Mouse (Mus musculus) left cerebral cortex, postnatal 10 days (tissue): ENCODE measurements at regions not wholly inside any gene's neighbourhood (a gene's known extent, or its start where the extent isn't known, plus 50 kb on each side); places are given as distances from the start of the nearest gene placed in this dataset.
"Not testable (repeated sequence)": the region's sequence is repeated elsewhere in the genome, so short reads cannot be mapped to it uniquely, and the experiment has no call there.

ENCODE experiments used
- DNase-seq, 2 experiments: peaks; one replicate each; pipeline ENCODE4 v3.0.0; 2021 to 2022; ENCODE audit warnings: low spot score in 2 of 2, mixed read lengths in 1 of 2; ENCODE audit errors: extremely low spot score in 1 of 2
- intact Hi-C: fragments of 180-260 bp; cut with DNase I; formaldehyde crosslinking; loops from one replicate; pipeline ENCODE4 v1.15.1; 2025

DNA sequence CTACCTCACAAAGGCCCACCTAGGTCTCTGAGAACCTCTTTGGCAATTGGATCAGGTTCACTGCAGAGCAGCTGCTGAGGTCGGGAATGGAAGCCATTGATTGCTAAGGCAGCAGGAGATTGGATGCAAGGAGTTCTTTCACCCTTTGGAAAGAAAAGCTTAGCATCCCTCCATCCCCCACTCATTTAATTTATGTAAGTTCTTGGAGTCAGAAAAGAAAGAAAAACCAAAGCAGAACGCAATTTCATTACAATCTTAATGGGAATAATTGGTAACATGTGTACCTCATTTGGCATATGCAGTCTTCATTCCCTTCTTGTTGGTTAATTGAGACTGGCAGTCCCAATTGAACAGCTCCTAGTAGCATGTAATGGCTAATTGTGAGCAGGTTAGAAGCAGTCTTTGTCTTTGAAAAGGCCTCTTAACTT, 96.4 kb downstream of the Dusp6 start:
- DNase-seq, result no peak
- intact Hi-C loops, result no loop called here

DNA sequence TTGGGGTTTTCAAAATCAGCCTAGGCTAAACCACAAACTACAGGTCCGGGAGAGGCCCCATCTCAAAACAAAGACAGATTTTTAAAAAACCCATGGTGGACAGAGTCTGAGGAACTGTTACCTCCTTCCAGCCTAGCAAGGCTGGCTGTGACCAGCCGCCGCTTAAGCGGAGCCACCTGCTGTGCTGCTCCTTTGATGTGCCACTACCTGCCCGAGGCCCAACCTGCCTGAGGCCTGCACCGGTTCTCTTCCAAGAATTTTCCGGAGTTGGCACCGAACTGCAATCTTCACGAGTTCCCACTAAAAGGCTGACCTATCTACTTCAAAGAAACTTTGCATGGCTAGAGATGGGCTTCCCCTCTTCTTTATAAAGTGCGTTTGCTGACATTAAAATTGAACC, 97.6 kb downstream of the Dusp6 start:
- DNase-seq, intact Hi-C loops: not testable (repeated sequence)

DNA sequence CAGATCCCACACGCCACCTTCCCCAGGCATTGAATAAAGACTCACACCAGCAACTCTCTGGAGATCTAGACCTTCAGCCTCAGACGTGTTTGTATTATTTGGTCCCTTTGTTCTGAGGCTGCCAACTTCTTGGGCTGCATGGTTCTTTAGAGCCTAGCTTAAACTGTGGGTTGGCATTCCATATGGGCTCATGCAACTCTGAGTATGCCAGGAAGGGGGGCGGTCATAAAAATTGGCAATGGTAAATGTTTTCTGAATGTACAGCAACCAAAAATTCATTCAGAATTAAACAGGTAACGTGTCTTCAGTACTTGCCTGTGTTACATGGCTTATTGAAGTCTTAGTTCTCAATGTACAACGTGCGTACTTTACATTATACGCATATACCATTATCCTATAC, 103.1 kb downstream of the Dusp6 start:
- no peak for DNase-seq
- intact Hi-C loops, result loop anchor here (5.0 kb wide), 1 partner anchor 104 kb away; the partner anchor contains the start of gene Dusp6

DNA sequence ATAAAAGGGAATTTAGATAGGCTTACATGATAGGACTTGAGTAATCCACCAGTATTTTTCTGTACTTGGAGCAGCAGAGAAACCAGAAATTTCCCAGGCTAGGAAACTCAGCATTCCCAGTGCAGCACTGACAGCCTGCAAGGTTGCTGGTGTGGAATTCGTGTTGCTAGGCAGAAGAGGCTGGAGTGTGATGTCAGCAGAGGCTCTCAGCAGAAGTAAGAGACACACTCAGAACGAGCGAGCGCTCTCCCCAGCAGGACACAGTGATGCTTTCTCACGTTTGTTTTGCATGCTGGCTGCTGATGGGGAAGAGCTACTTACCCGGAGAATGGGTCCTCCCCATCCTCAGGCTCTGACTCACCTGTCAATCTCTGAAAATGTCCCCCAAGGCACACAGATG, 104.7 kb downstream of the Dusp6 start:
- intact Hi-C loops, result loop anchor here (5.0 kb wide), 1 partner anchor 105 kb away; the partner anchor contains the start of gene Dusp6
- DNase-seq, result peak; percentile 27 to 56

DNA sequence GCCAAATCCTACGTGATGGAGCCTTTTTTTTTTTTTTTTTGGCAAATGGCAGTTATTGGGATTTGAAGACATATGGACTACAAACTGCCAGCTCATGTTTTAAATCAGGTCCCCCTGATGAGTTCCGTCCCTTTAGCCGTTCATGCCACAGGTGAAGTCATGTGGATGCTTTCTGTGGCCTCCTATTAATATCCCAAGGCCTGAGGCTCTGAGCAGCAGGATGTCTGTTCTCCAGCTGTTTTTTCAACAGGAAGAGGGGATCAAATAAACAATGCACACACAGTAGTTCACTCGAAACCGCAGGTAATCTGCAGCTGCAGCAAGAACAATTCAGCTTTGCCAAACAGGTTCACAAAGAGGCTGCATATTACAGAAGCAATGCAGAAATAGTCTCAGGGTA, 112.1 kb downstream of the Dusp6 start:
- intact Hi-C loops, result no loop called here
- DNase-seq, result no peak

DNA sequence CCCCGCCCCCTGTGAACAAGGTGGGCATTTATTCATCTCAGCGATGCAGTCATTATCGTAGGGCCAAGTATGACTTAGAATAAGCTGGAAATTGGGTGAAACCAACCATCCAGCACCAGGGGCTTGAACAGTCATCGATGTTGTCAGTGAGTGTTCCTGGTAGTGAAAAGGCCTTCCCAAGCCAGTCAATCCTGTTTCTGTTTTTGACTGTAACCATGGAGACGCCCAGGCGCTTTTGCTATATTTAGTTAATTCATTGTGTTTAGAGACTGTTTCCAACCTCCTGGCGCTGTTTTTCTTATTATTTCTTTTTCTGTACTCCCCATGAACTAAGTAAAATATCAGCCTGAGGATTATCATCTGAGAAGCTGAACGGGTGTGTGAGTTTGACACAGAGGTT, 113.4 kb downstream of the Dusp6 start:
- intact Hi-C loops, result no loop called here
- DNase-seq, result peak in 1 of 2 experiments; percentile 57

DNA sequence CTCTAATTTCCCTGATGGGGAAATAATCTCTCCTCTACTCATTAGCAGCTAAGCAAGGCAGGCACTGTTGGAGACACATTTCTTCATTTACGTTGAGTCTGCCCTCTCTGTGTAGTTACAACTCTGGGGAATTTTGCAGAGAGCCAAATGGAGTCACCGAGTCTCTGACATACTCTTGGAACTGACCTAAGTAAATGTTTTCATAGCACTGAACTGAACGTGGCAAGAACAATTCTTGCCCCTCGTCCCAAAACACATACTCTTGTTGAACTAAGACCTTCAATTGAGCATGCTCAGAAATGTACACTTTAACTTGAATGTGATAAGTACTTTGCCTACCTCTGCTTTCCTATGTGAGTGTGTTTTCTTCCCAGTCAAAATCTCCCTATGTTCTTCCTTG, 114.5 kb downstream of the Dusp6 start:
- DNase-seq, result no peak
- intact Hi-C loops, result no loop called here

DNA sequence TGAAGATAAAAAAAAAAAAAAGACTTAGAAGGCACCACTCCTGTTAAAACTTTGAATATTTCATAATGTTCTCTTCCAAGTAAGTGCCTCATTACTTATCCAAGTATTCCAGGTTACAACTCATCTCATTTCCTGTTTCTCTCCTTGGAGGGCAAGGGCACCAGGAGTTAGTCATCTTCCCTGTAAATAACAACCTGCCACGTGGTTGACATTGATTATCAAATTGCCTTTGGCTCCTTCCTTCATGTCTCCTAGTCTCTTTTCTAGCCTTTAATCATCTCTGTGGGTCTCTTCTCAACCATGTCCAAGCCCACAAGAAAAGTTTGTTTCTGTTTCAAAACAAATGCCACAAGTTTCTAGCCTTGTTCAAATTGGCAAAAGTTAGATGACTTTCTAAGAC, 116.1 kb downstream of the Dusp6 start:
- intact Hi-C loops, result no loop called here
- DNase-seq, result no peak

DNA sequence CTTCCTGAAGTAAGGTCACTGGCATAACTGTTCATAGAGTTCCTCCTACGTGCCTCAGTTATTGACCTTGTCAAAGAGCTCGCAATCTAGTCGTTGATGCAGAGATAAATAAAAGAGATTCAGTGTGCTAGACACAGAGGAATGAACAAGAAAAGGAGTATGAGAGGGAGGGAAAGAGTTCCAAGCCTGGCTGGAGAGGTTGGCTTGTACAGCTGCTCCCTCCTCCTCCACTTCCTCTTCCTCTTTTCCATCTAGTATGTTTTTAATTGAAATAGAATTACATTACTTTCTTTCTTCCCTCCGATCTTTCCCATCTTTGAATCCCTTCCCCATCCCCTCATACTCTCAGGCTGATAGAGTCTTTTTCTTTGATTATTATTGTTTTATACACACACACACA, 117.1 kb downstream of the Dusp6 start:
- DNase-seq, result no peak
- intact Hi-C loops, result no loop called here

DNA sequence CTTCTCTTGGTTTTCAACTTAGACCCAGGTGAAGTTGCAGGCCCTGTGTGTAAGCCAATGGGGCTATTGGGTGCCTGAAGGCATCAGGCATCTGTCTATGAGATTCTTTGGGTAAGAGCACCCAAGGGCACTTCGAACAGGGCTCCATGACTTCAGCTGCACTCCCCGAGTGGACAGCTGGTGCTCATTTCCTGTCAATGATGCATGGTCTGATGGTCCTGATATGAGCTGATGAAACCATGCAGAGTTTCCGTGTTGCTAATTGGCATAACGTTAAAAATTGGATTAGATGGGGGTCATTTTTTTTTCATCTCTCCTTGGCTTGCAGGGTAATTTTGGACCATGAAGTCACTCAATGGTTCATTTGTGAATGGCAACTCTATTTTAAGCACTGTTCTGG, 120.0 kb downstream of the Dusp6 start:
- DNase-seq, result no peak
- intact Hi-C loops, result no loop called here

DNA sequence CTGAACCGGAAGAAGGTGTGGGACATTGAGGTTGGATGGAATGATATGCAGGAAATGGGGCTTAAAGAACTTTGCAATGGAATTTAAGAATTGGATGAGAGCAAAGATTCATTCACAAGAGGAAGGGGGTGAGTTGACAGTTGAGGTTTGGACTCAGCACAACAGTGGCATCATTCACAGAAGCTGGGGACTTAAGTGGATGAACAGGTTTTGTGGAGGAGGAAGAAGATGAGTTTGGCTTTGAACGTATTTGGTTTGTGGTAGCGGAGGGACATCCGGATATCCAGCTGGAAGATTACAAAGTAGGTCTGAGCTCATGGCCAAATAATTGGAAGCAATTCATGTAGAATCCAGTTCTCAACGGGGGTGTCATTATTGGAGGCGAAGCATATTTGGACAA, 121.3 kb downstream of the Dusp6 start:
- no peak for DNase-seq
- intact Hi-C loops, result no loop called here

DNA sequence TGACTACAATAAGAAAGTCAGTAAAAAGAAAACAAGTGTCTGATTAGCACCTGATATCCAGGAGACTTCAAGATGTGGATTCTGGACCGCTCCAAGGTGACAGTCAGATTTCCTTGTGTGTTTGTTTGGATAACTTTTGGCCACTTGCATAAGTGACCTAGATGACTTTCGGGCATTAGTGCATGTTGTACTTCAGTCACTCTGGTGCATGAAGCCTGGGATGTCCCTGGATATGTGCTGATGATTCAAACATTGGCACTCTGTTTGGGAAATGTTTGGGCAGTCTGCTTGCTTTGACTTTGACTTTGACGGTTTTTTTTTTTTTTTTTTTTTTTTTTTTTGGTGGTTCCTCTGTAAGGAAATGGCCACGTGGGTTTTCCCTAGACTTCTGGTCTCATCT, 121.8 kb downstream of the Dusp6 start:
- DNase-seq, result no peak
- intact Hi-C loops, result no loop called here

DNA sequence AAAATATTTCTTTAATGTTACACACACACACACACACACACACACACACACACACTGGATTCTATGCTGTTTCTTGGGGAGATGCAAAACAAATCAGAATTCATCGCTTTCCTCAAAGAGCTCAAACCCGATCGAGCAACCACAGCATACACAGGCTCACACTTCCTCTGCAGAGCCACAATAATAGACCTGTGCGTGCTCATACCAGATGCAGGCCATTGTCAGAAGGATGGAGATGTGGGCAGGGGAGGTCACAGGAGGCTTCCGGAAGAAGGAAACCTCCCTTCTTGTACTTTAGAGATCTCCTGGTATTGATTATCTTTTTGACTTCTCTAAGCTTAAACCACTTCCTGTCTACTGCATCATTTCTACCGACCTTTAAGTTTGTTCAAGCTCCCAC, 122.8 kb downstream of the Dusp6 start:
- intact Hi-C loops, result no loop called here
- no peak for DNase-seq

DNA sequence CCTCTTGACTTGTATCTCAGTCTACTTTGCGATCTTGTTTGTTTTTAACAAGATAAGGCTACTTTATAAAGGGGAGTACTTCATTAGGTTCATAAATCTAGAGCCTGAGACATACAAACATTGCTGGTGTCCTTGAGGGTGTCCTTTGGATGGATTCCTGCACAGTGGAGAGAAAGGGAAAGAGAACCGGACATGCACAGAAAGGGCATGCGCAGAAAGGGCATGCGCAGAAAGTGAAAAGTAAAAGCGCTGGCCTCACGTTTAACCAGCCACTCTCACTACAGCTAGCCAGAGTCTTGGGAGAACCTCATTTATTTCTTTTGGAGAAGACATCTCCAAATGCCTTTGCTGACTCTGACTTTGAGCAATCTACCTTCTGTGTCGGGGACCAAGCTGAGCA, 125.5 kb downstream of the Dusp6 start:
- no peak for DNase-seq
- intact Hi-C loops, result no loop called here

DNA sequence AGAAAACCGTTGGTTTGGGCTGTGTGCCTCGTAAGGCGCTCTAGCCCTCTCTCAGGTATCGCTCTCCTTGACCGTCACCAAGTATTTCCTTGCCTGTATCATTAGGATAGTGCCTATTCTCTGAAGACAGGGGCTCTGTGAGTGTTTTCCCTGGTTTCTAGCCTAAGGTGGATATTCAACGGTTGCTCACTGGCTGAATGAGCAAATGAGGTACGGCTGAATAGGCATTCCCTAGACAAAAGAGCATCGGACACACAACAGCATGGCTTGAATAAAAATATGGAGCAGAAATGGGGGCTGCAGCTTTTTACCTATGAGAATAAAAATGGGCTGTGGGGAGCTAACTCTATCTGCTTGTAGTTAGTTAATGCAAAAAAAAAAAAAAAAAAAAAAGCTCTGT, 126.0 kb downstream of the Dusp6 start:
- intact Hi-C loops, result no loop called here
- no peak for DNase-seq

DNA sequence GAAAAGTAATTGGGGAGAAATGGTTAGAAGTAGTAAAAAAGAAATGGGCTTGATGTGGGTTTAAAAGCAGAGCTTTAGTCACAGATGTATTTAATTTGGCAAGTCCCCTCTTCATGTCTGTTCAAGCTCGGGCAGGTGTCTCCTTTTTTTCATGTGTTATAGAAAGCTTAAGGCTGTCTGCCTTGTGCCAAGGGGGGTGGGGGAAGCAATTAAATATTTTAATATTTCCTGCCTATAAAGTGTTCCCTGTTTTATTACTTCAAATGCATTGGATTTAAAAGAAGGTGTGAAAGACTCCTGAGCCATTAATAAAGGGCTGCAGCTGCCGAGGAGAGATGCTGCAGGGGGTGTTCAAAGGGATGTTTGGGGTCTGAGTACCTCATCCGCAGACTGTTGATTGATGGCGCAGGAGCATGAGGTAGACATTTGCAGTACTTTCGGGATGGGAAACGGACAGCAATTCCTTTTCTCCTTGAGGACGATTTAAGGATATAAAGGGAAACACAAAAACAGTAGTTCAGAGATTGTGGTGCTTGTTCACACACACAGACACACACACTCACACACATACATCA, 127.7 kb downstream of the Dusp6 start:
- DNase-seq, result no peak
- intact Hi-C loops, result no loop called here

DNA sequence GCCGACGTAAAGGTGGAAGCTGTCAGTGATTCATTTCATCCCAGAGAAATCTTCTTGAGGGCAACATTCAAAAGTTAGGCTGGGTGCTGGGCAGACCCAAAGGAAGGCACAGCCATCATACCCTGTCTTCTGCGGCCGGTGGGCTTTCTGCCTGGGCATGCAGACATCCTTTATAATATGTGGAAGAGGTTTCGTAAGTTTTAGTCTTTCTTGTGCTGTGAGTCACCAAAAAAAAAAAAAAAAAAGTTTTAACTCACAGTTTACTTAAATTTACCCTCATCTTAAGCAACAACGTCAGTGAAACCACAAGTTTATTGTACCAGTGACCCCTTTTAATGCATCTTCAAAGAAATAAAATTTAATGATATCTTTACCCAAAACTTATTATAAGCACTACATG, 128.7 kb downstream of the Dusp6 start:
- intact Hi-C loops, result no loop called here
- DNase-seq, result no peak

DNA sequence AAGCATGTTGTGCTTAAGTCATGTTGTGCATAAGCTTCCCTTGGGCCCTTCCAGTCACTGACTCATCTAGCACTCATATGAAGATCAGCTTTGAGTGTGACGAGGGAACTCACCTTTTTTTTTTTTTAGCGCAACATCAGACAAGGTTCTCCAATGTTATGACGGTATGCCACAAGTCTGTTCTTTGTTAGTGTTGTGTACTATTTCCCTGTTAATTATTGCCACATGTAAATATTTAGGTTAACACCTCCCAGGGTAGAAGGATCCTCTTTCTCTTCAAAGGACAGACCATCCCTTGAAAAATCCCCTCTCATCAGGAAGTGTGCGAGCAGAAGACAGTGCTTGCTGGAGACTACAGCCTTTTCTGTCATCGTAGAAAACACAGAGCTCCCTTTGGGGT, 129.9 kb downstream of the Dusp6 start:
- no peak for DNase-seq
- intact Hi-C loops, result no loop called here

DNA sequence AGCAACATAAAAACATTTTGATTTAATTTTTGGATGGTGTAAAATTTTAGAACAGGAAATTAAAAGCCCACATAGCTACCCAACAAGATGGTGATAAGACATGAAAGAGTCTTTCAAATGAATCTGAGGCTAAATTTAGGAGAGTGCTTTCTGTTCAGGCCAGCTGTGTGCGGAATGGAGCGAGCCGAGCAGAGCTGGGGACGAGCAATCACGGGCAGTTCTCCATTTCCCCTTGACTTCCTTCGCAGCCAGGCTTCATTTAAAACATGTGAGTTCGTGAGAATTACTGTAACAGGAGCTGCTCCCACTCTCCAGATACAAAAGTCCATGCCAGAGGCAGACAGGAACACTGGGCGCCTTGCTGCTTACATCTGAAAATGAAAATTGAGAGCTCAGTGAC, 130.5 kb downstream of the Dusp6 start:
- intact Hi-C loops, result no loop called here
- peak; percentile 46 to 55 for DNase-seq

DNA sequence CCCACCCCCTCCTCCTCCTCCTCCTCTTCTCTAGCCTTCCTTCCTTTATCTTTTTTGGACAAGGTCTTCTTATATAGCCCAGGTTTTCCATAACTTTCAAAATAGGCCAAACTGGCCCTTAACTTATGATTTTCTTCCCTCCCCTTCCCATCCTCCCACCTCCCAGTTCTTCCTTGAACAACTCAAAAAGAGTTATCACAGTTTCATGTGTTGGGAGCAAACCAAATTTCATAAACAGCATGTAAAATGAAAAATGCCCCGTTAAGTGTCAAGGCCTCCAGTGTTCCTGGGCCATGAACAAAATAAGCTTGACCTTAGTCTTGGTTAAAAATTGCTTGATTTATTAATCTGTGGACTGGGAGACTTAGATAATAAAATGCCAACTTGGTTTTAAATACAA, 132.4 kb downstream of the Dusp6 start:
- DNase-seq, result no peak
- intact Hi-C loops, result no loop called here

DNA sequence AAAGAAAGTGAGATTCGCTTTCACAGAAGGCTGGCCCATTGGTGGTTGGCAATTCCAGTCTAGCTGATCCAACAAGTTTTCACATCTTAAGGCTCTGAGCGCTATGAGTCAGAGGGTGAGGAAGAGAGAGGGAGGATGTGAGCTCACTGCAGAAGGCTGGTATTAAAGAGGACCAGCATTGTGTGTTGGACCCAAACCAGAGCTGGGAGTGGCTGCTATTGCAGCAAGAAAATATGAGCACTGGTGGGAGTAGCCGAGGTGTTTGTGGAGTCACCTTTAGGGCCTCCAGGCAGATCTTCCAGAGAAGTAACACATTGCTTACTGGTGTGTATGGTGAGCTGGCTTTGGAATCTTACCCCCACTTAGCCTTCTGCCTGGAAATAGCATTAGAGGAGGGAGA, 133.6 kb downstream of the Dusp6 start:
- intact Hi-C loops, result no loop called here
- DNase-seq, result no peak
